Mouse (Mus musculus) MEL (cell line): ENCODE data around the gene Per1. TPM values are rescaled to one million over a fixed set of nuclear protein-coding genes. Genes with fewer than 3 reads are reported as not detected.

Experiments used
- DNase-seq: peaks from one replicate; pipeline ENCODE4 v3.0.0; 2011; ENCODE audit warnings: low read depth, low spot score
- H3K27ac ChIP-seq: 2 replicates; pipeline ENCODE4 v1.5.1; 2012; ENCODE audit warnings: low read depth, mild to moderate bottlenecking, control low read depth, low read length, moderate library complexity; ENCODE audit not compliant: control insufficient read depth
- H3K27me3 ChIP-seq, 2 experiments: fragments of 150-350 bp in 1 of 2; sonication (generic) in 1 of 2; 2 replicates each; pipeline ENCODE4 v1.6.1; 2012; ENCODE audit warnings: low read length in 2 of 2, mild to moderate bottlenecking in 2 of 2, improper control_type of control experiment in 1 of 2, moderate library complexity in 1 of 2; ENCODE audit not compliant: insufficient read depth in 2 of 2, control insufficient read depth in 1 of 2
- H3K36me3 ChIP-seq, 2 experiments: 2 replicates each; pipeline ENCODE4 v1.6.1; 2012 to 2014; ENCODE audit warnings: low read length in 2 of 2, improper control_type of control experiment in 1 of 2, inconsistent platforms in 1 of 2, mild to moderate bottlenecking in 1 of 2; ENCODE audit not compliant: insufficient read depth in 2 of 2, control insufficient read depth in 1 of 2
- H3K4me1 ChIP-seq, 2 experiments: fragments of 150-350 bp in 1 of 2; sonication (generic) in 1 of 2; 2 replicates each; pipeline ENCODE4 v1.6.1; 2012; ENCODE audit warnings: low read length in 2 of 2, improper control_type of control experiment in 1 of 2, mild to moderate bottlenecking in 1 of 2; ENCODE audit not compliant: insufficient read depth in 2 of 2, control insufficient read depth in 1 of 2
- H3K4me3 ChIP-seq, 2 experiments: fragments of 150-350 bp in 1 of 2; sonication (generic) in 1 of 2; 2 replicates each; pipeline ENCODE4 v1.5.1; 2012; ENCODE audit warnings: low read depth in 2 of 2, low read length in 2 of 2, mild to moderate bottlenecking in 2 of 2, moderate library complexity in 2 of 2, control low read depth in 1 of 2, improper control_type of control experiment in 1 of 2; ENCODE audit not compliant: control insufficient read depth in 1 of 2, insufficient read depth in 1 of 2
- H3K79me2 ChIP-seq: 2 replicates; pipeline ENCODE4 v1.6.1; 2012; ENCODE audit warnings: mild to moderate bottlenecking, low read length, moderate library complexity; ENCODE audit not compliant: control insufficient read depth, poor library complexity, insufficient read depth
- H3K9ac ChIP-seq: 2 replicates; pipeline ENCODE4 v1.6.1; 2012; ENCODE audit warnings: low read depth, mild to moderate bottlenecking, control low read depth, low read length, moderate library complexity; ENCODE audit not compliant: control insufficient read depth, poor library complexity, severe bottlenecking
- H3K9me3 ChIP-seq: fragments of 150-350 bp; sonication (generic); replicated peaks from 2 replicates; pipeline ENCODE4 v1.6.1; 2012; ENCODE audit warnings: mild to moderate bottlenecking, low read length, improper control_type of control experiment, moderate library complexity; ENCODE audit not compliant: insufficient read depth
- CHD1 ChIP-seq: IDR thresholded peaks from 2 replicates; pipeline ENCODE4 v1.6.1; 2012; ENCODE audit warnings: low read depth, mild to moderate bottlenecking, inconsistent platforms, low read length, improper control_type of control experiment
- ETS1 ChIP-seq: IDR thresholded peaks from 2 replicates; pipeline ENCODE4 v1.6.1; 2012; ENCODE audit warnings: low read depth, mild to moderate bottlenecking, inconsistent platforms, low read length, improper control_type of control experiment, moderate library complexity
- MAX ChIP-seq: IDR thresholded peaks from 2 replicates; pipeline ENCODE4 v1.6.1; 2011; ENCODE audit warnings: low read length, improper control_type of control experiment
- MXI1 ChIP-seq: IDR thresholded peaks from 2 replicates; pipeline ENCODE4 v1.6.1; 2011; ENCODE audit warnings: mild to moderate bottlenecking, low read depth, low read length, improper control_type of control experiment
- MYB ChIP-seq: IDR thresholded peaks from 2 replicates; pipeline ENCODE4 v1.6.1; 2011; ENCODE audit warnings: mild to moderate bottlenecking, low read depth, low read length, improper control_type of control experiment
- NELFE ChIP-seq: IDR thresholded peaks from 2 replicates; pipeline ENCODE4 v1.6.1; 2011; ENCODE audit warnings: low read depth, low read length, improper control_type of control experiment
- POLR2AphosphoS2 ChIP-seq: IDR thresholded peaks from 2 replicates; pipeline ENCODE4 v1.6.1; 2011; ENCODE audit warnings: low read length, improper control_type of control experiment
- RAD21 ChIP-seq: IDR thresholded peaks from 2 replicates; pipeline ENCODE4 v1.6.1; 2011; ENCODE audit warnings: mild to moderate bottlenecking, low read depth, low read length, improper control_type of control experiment
- SMC3 ChIP-seq: IDR thresholded peaks from 2 replicates; pipeline ENCODE4 v1.6.1; 2011; ENCODE audit warnings: low read depth, low read length, improper control_type of control experiment
- TCF12 ChIP-seq: IDR thresholded peaks from 2 replicates; pipeline ENCODE4 v1.6.1; 2014; ENCODE audit warnings: low read depth, mild to moderate bottlenecking, inconsistent platforms, low read length, improper control_type of control experiment, moderate library complexity
- USF1 ChIP-seq: IDR thresholded peaks from 2 replicates; pipeline ENCODE4 v1.6.1; 2014; ENCODE audit warnings: low read depth, mild to moderate bottlenecking, inconsistent platforms, low read length, improper control_type of control experiment, moderate library complexity
- USF2 ChIP-seq, 2 experiments: IDR thresholded peaks; 2 replicates each; pipeline ENCODE4 v1.6.1; 2011 to 2012; ENCODE audit warnings: improper control_type of control experiment in 2 of 2, low read length in 2 of 2, borderline replicate concordance in 1 of 2, inconsistent platforms in 1 of 2, low read depth in 1 of 2, mild to moderate bottlenecking in 1 of 2; ENCODE audit not compliant: insufficient read depth in 1 of 2
- ZNF384 ChIP-seq: IDR thresholded peaks from 2 replicates; pipeline ENCODE4 v1.6.1; 2012; ENCODE audit warnings: low read depth, mild to moderate bottlenecking, inconsistent platforms, low read length, improper control_type of control experiment
- polyA plus RNA-seq, 2 experiments: library from polyadenylated mRNA; stranded (reverse) in 1 of 2; unstranded in 1 of 2; fragments of >175 nt in 1 of 2; fragments of >200 nt in 1 of 2; gene quantifications; 2 replicates each; pipeline versions ENCODE4 v1.2.1 to v1.2.4; 2012; ENCODE audit warnings: low replicate concordance in 2 of 2, low read depth in 1 of 2; ENCODE audit not compliant: insufficient read length in 2 of 2, insufficient read depth in 1 of 2, missing spikeins in 1 of 2
- total RNA-seq: library from RNA; depleted of rRNA; stranded (reverse); fragments of 300-350 nt; gene quantifications from 2 replicates; pipeline ENCODE4 v1.2.3, GENCODE M21; 2012

Per1 gene
- total and polyA plus RNA-seq, 3 experiments = 4.5 to 34.9 TPM; not detected in 1

GRCm38 (mm10) chr11:69133923-69134621 is 39.1 kb downstream of the Per1 start (continued):
- TF ChIP-seq ETS1 = no peak
- no peak for TF ChIP-seq MYB
- no peak for TF ChIP-seq NELFE

GRCm38 (mm10) chr11:69134622-69134968 is 39.6 kb downstream of the Per1 start:
- TF ChIP-seq USF1 = no peak
- TF ChIP-seq SMC3 = no peak
- TF ChIP-seq POLR2AphosphoS2 = no peak
- TF ChIP-seq MXI1 = no peak
- no peak for TF ChIP-seq MAX
- no peak for TF ChIP-seq CHD1
- no peak for TF ChIP-seq USF2 (IDR thresholded peaks at IDR 0.05; ENCODE audit: borderline replicate concordance in 1 of 2, insufficient read depth in 1 of 2, low read depth in 1 of 2, low read length in 2 of 2)
- TF ChIP-seq TCF12 = no peak
- DNase-seq = no peak
- no peaks in the 10 kb centered on the region for H3K79me2 ChIP-seq
- H3K9me3 ChIP-seq = no peaks in the 10 kb centered on the region
- peak overlapping the region in 1 of 2 experiments; percentile 32; a peak in 1 of 4 replicates for H3K4me3 ChIP-seq
- H3K36me3 ChIP-seq = no peaks in the 10 kb centered on the region
- no peak overlapping the region for H3K27ac ChIP-seq
- peaks cover 2 to 13% of the 10 kb centered on the region in 2 experiments; a peak in 3 of 4 replicates for H3K4me1 ChIP-seq
- H3K9ac ChIP-seq = no peak overlapping the region
- H3K27me3 ChIP-seq = peaks cover 10 to 27% of the 10 kb centered on the region in 2 experiments

DNA sequence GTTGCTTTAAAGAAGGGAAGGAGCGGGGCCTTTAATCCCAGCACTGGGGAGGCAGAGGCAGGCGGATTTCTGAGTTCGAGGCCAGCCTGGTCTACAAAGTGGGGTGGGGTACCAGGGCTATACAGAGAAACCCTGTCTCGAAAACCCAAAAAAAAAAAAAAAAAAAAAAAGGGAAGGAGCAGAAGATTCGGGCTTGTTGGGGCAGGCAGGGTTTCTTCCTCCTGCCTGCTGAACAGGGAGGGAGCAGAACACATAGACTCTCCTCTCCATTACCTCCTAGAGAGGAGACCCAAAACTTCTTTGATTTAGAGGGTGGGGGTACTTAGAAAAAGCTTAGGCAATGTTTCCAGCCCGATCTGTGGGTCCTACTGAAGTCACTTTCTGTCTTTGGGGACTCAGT is 40.3 kb downstream of the Per1 start:
- DNase-seq = no peak
- H3K36me3 ChIP-seq = no peaks in the 10 kb centered on the region
- H3K27me3 ChIP-seq = peaks cover 15 to 35% of the 10 kb centered on the region in 2 experiments
- H3K4me1 ChIP-seq = peaks cover 2 to 13% of the 10 kb centered on the region in 2 experiments; a peak in 3 of 4 replicates
- no peaks in the 10 kb centered on the region for H3K79me2 ChIP-seq
- no peak overlapping the region for H3K27ac ChIP-seq
- H3K4me3 ChIP-seq = no peak overlapping the region
- no peaks in the 10 kb centered on the region for H3K9me3 ChIP-seq
- no peak overlapping the region for H3K9ac ChIP-seq
- TF ChIP-seq ZNF384 (peak; percentile 72), RAD21 (no peak)
